15 mouse cellular contexts compared by ENCODE assay signal in genomic region chr11:120888718-120889117, GRCm38 (mm10). TPM values are rescaled to one million over a fixed set of nuclear protein-coding genes. Genes with fewer than 3 reads are reported as not detected.
A peak's percentile ranks its signal among the peaks of the same experiment; 100 is the strongest.
DNase-seq lines count a peak whose midpoint lies in the region; ATAC-seq and TF ChIP-seq lines count a peak whose summit lies in the region.
"Had no signal": no experiment of that assay in that cellular context is flagged by ENCODE, and none has a peak within 500 bp of the region (broad histone marks: within the 10 kb centered on the region; RNA-seq: fewer than 3 reads in every experiment).

No protein-coding gene starts in this region.

- ATAC-seq in lung, postnatal 0 days, result peak; percentile 12
- no peak for ATAC-seq in neural tube, embryonic 15.5 days (ENCODE audit: low FRiP score)
- ATAC-seq: midbrain, embryonic 16.5 days had no signal

- H3K9me3 ChIP-seq in lung, postnatal 0 days (ENCODE audit: low read length), result no peaks in the 10 kb centered on the region
- no peaks in the 10 kb centered on the region for H3K9me3 ChIP-seq in neural tube, embryonic 15.5 days (replicated peaks)
- H3K9me3 ChIP-seq: embryonic facial prominence, embryonic 13.5 days had no signal

- H3K4me1 ChIP-seq in cerebellum, adult 2 months (ENCODE audit: control insufficient read depth, insufficient read depth, low read length), result peaks cover 8% of the 10 kb centered on the region
- peaks cover 3% of the 10 kb centered on the region; the same call in 1 of the 2 replicates for H3K4me1 ChIP-seq in lung, postnatal 0 days (ENCODE audit: insufficient read depth, low read depth, low read length)
- H3K4me1 ChIP-seq in neural tube, embryonic 15.5 days, result no peaks in the 10 kb centered on the region
- H3K4me1 ChIP-seq: embryonic facial prominence, embryonic 13.5 days; forebrain, embryonic 10.5 days had no signal

- no peaks in the 10 kb centered on the region for H3K36me3 ChIP-seq in lung, postnatal 0 days (ENCODE audit: insufficient read depth, low read length)
- H3K36me3 ChIP-seq in neural tube, embryonic 15.5 days, result peaks cover 64% of the 10 kb centered on the region

- TF ChIP-seq POLR2A in cerebellum, adult 2 months (IDR thresholded peaks at IDR 0.05; ENCODE audit: borderline replicate concordance, insufficient read depth, low read length), result no peak

- TF ChIP-seq EP300 in lung, postnatal 0 days (IDR thresholded peaks at IDR 0.05), result no peak

- no peak overlapping the region for H3K9ac ChIP-seq in lung, postnatal 0 days (replicated peaks; ENCODE audit: low read depth)
- H3K9ac ChIP-seq in neural tube, embryonic 15.5 days (replicated peaks), result no peak overlapping the region
- H3K9ac ChIP-seq: embryonic facial prominence, embryonic 13.5 days; hindbrain, embryonic 14.5 days had no signal

- DNase-seq in cerebellum, postnatal 10 days, result peak; percentile 62 to 74
- no peak for DNase-seq in cerebellum, adult 2 months
- no peak for DNase-seq in lung, postnatal 0 days (ENCODE audit: low spot score)
- no peak for DNase-seq in lung, postnatal 25 days (ENCODE audit: low spot score)
- DNase-seq in gastrocnemius, postnatal 36 days, result peak; percentile 45 to 58
- peak; percentile 12 to 33 for DNase-seq in thymus, postnatal 36 days
- DNase-seq in cerebellum, adult 11-12 months, result no peak
- DNase-seq: adrenal gland, adult 8-10 months; liver; spleen, adult 18-20 months had no signal

- TF ChIP-seq CTCF in cerebellum, adult 2 months (IDR thresholded peaks at IDR 0.05; ENCODE audit: borderline replicate concordance, insufficient read depth, low read depth, low read length), result no peak
- no peak for TF ChIP-seq CTCF in lung, postnatal 0 days (IDR thresholded peaks at IDR 0.05)

- no peaks in the 10 kb centered on the region for H3K27me3 ChIP-seq in cerebellum, adult 2 months (ENCODE audit: control insufficient read depth, insufficient read depth, low read length)
- H3K27me3 ChIP-seq in lung, postnatal 0 days (replicated peaks; ENCODE audit: insufficient read depth, low read length), result no peaks in the 10 kb centered on the region
- no peaks in the 10 kb centered on the region for H3K27me3 ChIP-seq in neural tube, embryonic 15.5 days (replicated peaks)
- H3K27me3 ChIP-seq: embryonic facial prominence, embryonic 13.5 days had no signal

- WGBS in cerebellum, adult 2 months, result 14% methylated on average over 5 of the region's 5 CpGs
- 46% methylated on average over 5 of the region's 5 CpGs for WGBS in lung, postnatal 0 days
- 86% methylated on average over 5 of the region's 5 CpGs for WGBS in neural tube, embryonic 15.5 days

- no peak overlapping the region for H3K4me2 ChIP-seq in lung, postnatal 0 days (replicated peaks; ENCODE audit: low read depth, low read length)
- H3K4me2 ChIP-seq in neural tube, embryonic 15.5 days, result no peak overlapping the region
- H3K4me2 ChIP-seq: embryonic facial prominence, embryonic 13.5 days; hindbrain, embryonic 14.5 days had no signal

- no peak overlapping the region for H3K4me3 ChIP-seq in cerebellum, adult 2 months (replicated peaks; ENCODE audit: insufficient read depth, low read depth, low read length)
- no peak overlapping the region for H3K4me3 ChIP-seq in lung, postnatal 0 days (ENCODE audit: low read depth, low read length)
- no peak overlapping the region for H3K4me3 ChIP-seq in neural tube, embryonic 15.5 days (replicated peaks)
- H3K4me3 ChIP-seq: embryonic facial prominence, embryonic 13.5 days; forebrain, embryonic 10.5 days had no signal

- intact Hi-C loops in gastrocnemius, postnatal 36 days (cut with DNase I), result no loop called here

- no peak overlapping the region for H3K27ac ChIP-seq in cerebellum, adult 2 months (ENCODE audit: insufficient read depth, low read length)
- peak overlapping the region; percentile 60 for H3K27ac ChIP-seq in lung, postnatal 0 days (ENCODE audit: low read length)
- H3K27ac ChIP-seq in neural tube, embryonic 15.5 days (replicated peaks), result no peak overlapping the region
- H3K27ac ChIP-seq: embryonic facial prominence, embryonic 13.5 days; forebrain, embryonic 10.5 days; hindbrain, embryonic 14.5 days had no signal

RNA-seq across cellular contexts. Expression of gene Ccdc57, which starts 44.0 kb away (rescaled TPM):
- 4.4 TPM in 2 replicates for polyA plus RNA-seq in cerebellum, adult 2 months (2012; rRNA removed)
- 3.4 and 3.7 TPM in 2 replicates for polyA plus RNA-seq in lung, postnatal 0 days (2015; fragmentation: Nextera tagmentation; extraction: Ambion mirVana)
- 1 to 10 TPM; 4.1 to 4.9 TPM for total RNA-seq in gastrocnemius, postnatal 36 days (2021)
- 5.9 and 6.2 TPM in 2 replicates for polyA plus RNA-seq in neural tube, embryonic 15.5 days (2015; fragmentation: Nextera tagmentation; extraction: Ambion mirVana)

RNA-seq across cellular contexts. Expression of gene Slc16a3, which starts 59.6 kb away (rescaled TPM):
- polyA plus RNA-seq in cerebellum, adult 2 months (2012; rRNA removed), result 1.6 and 1.9 TPM in 2 replicates
- 10.0 and 10.4 TPM in 2 replicates for polyA plus RNA-seq in lung, postnatal 0 days (2015; fragmentation: Nextera tagmentation; extraction: Ambion mirVana)
- 100 to 1,000 TPM; 365 to 521 TPM for total RNA-seq in gastrocnemius, postnatal 36 days (2021)
- polyA plus RNA-seq in neural tube, embryonic 15.5 days (2015; fragmentation: Nextera tagmentation; extraction: Ambion mirVana), result 11.3 and 15.3 TPM in 2 replicates

Comparison
In these comparisons a context has a peak if more than half of its experiments do, and no peak if none do; other contexts are left out.
1. DNase-seq: peak in cerebellum, postnatal 10 days (2 of 2), gastrocnemius, postnatal 36 days (2 of 2) and thymus, postnatal 36 days (2 of 2); none in cerebellum, adult 2 months (0 of 2), lung, postnatal 0 days (single experiment), lung, postnatal 25 days (single experiment) and cerebellum, adult 11-12 months (single experiment).